Mouse (Mus musculus) embryo, embryonic 11.5 days (tissue): ENCODE measurements around the gene Drosha.
"Not testable (repeated sequence)": the region's sequence is repeated elsewhere in the genome, so short reads cannot be mapped to it uniquely, and the experiment has no call there.

Source experiments
- DNase-seq: peaks from one replicate; pipeline ENCODE4 v3.0.0-alpha.2; 2012; ENCODE audit warnings: low read depth, low spot score

The Drosha gene

GRCm38 (mm10) chr15:12931481-12931880 is 106.9 kb downstream of the Drosha start:
- no peak for DNase-seq

- DNase-seq, result no peak
Observed at GRCm38 (mm10) chr15:12936217-12936732, 111.7 kb downstream of the Drosha start.

GRCm38 (mm10) chr15:12937326-12937725 is 112.7 kb downstream of the Drosha start:
- DNase-seq, result not testable (repeated sequence)

- no peak for DNase-seq
Observed at GRCm38 (mm10) chr15:12941106-12941505, 116.5 kb downstream of the Drosha start.

- no peak for DNase-seq
Observed at GRCm38 (mm10) chr15:12941651-12942180, 117.1 kb downstream of the Drosha start.

- DNase-seq, result no peak
Observed at GRCm38 (mm10) chr15:12942424-12942823, 117.8 kb downstream of the Drosha start.

- no peak for DNase-seq
Observed at GRCm38 (mm10) chr15:12958051-12958450, 133.4 kb downstream of the Drosha start.

GRCm38 (mm10) chr15:12962179-12962578 is 137.6 kb downstream of the Drosha start:
- no peak for DNase-seq

GRCm38 (mm10) chr15:12965209-12965608 is 140.6 kb downstream of the Drosha start:
- DNase-seq, result no peak

GRCm38 (mm10) chr15:12968815-12969214 is 144.2 kb downstream of the Drosha start:
- no peak for DNase-seq

- DNase-seq, result no peak
Observed at GRCm38 (mm10) chr15:12972441-12972840, 147.8 kb downstream of the Drosha start.
